Mouse (Mus musculus) kidney, postnatal 14 days (tissue): ENCODE measurements around the gene Notum.

Source experiments
- DNase-seq: peaks from one replicate; pipeline ENCODE4 v3.0.0; 2022; ENCODE audit warnings: mixed read lengths

Notum gene

GRCm38 (mm10) chr11:120615606-120616203, 45.3 kb downstream of the Notum start:
- DNase-seq: no peak

GRCm38 (mm10) chr11:120615167-120615566, 45.8 kb downstream of the Notum start:
- DNase-seq: no peak

DNA sequence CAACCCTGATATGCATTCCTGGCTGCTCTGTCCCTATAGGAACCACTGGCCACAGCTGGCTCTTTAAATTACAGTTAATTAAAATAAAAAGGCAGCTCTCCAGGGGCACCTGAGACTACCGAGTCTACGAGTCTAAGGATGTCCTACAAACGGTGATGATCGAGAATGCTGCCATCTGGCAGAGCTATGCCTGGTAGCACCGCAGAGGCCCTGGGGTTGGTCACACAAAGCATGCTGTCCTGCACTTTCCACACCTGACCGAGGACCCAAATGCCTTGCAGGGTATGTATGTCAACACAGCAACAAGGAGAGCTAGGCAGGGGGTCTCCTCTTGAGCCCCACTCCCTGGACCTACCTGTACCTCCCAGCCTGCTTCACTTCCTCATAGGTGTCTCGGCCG, 47.0 kb downstream of the Notum start:
- no peak for DNase-seq

DNA sequence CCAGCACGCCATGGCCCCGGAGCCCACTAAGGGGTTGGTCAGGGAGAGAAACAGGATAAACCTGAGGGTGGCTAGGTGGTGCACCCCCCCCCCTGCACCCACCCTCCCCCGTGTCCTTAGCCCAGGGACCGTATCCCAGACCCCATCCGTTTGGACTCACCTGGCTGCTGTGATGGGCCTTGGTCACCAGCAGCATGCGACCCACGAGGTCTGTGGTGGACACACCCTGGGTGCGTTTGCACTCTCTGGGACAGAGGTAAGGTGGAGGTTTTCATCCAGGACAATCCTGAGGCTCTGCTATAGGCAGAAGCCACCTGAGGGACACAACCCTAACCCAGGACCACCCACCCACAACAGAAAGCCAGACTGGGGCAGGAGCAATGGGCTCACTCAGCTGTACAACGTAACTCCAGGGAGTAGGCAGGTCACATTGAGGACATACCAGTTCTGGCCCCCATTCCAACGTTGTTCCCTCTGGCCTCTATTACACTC, 47.4 kb downstream of the Notum start:
- DNase-seq: no peak

- peak; percentile 83 for DNase-seq
These were observed 48.2 kb downstream of the Notum start for GRCm38 (mm10) chr11:120612763-120613162.

GRCm38 (mm10) chr11:120610477-120611046, 50.4 kb downstream of the Notum start:
- no peak for DNase-seq

DNA sequence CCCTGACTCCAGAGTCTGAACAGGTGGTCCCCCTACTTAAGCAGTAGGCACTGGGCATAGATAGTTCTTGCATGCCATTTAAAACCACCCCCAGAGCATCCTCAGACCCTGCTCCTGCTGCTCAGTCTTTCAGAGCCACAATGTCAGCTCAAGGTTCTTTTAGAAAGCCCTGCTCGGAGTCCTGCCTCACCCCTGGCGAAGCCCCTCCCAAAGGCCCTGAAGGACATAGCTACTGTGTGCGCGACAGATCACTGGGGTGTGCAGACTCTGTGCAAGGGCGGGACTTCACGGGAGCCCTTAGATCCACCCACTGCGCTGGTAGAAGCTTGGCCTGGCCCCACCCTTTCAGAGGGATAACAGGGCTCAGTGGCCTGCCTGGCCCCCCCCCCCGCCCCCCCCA, 51.7 kb downstream of the Notum start:
- DNase-seq: peak; percentile 68

GRCm38 (mm10) chr11:120608241-120609034, 52.5 kb downstream of the Notum start, which contains the start of gene Npb:
Gene Npb, plus strand, starts transcription at chr11:120608477.
- no peak for DNase-seq

DNA sequence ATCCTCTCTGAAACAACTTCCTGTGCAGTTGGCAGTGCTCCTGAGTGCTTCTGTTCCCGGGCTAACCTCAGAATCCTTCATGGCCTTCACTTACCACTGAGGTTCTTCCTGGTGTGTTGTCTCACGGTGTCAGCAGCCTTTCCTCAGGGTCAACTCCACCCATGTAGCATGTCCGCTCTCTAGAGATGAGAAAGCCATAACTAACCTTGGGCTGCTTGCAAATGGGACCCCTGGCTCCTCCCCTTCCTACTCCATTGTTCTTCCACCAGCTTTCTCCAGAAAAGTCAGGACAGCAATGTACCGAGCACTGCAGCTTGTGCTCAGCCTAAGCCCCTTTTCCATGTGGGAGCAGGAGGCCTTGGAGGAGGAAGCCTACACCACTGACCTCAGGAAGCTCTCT, 54.2 kb downstream of the Notum start:
- no peak for DNase-seq

DNA sequence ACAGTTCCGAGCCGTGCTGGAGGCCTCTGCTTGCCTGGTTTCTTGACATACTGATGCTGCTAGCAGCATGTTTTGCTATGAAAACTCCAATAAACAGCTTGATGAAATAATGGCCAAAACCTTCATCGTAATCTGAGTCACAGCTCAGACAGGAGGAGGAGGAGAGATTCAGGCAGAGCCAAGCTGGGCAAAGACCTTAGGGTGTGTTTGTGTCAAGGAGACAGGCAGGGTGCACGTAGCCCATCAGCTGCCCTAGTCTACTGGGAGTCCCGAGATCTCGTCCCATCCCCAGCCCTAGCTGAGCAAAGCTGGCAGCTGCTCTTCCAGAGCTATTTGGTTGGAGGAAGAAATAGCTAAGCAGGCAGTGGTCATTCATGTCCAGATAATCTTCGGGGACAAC, 55.3 kb downstream of the Notum start:
- no peak for DNase-seq
